Mouse (Mus musculus): ENCODE measurements around the gene Cldn20. TPM values are rescaled to one million over a fixed set of nuclear protein-coding genes. Genes with fewer than 3 reads are reported as not detected.

The Cldn20 gene
- polyA plus RNA-seq, 1 experiment, result not detected

DNA sequence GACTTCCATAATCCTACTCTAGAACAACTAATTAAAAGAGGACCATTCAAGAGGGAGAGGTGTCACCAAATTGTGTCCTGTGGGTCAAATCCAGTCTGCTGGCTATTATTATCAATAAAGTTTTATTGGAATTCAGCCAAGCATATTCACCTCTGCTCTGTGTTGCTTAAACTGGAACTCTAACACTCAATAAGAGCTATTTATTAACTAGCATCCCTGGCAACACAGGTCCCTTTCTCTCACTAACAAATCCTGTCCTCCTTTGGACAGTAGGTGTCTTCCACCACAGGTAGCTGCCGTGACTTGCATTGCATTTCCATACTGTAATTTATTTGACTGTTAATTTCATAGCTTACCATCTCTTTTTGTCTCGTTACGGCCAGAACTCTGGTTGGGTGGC lies 36.3 kb upstream of the Cldn20 start:
- no peaks in the 10 kb centered on the region for H3K9me3 ChIP-seq
- H3K4me1 ChIP-seq, result peaks cover 6% of the 10 kb centered on the region; the same call in 1 of the 2 replicates
- TF ChIP-seq GATA1 (IDR thresholded peaks at IDR 0.05; ENCODE audit: borderline replicate concordance, low read length), result no peak
- TF ChIP-seq FLI1 (IDR thresholded peaks at IDR 0.05; ENCODE audit: low read length), result no peak
- H3K27me3 ChIP-seq (replicated peaks), result peaks cover 7% of the 10 kb centered on the region
- no peak overlapping the region for H3K4me3 ChIP-seq (replicated peaks)
- no peaks in the 10 kb centered on the region for H3K36me3 ChIP-seq (replicated peaks; ENCODE audit: low read length)

GRCm38 (mm10) chr17:3498086-3498485 lies 34.3 kb upstream of the Cldn20 start:
- no peaks in the 10 kb centered on the region for H3K36me3 ChIP-seq (replicated peaks; ENCODE audit: low read length)
- TF ChIP-seq FLI1 (IDR thresholded peaks at IDR 0.05; ENCODE audit: low read length) (no peak), GATA1 (IDR thresholded peaks at IDR 0.05; ENCODE audit: borderline replicate concordance, low read length) (no peak)

DNA sequence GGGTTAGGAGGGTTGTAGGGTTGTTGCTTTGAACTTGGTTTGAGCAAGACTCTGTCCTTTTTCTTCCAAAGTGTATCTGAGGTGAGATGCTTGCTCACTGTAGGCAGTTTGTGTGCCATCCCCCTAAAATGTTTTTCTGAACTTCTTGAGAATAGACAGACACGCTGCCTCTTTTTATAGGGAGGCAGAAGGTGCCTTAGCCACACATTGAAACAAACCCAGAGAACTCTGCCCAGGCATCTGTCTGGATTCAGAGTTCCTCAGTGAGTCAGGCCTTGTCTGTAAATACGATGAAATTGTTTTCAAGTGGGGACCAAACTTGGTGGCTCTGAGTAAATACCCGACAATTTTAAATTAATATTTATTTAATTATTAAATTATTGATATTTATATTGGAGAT lies 33.8 kb upstream of the Cldn20 start:
- Histone ChIP-seq H3K9me3 (no peaks in the 10 kb centered on the region), H3K36me3 (replicated peaks; ENCODE audit: low read length) (no peaks in the 10 kb centered on the region), H3K27me3 (replicated peaks) (peaks cover 8% of the 10 kb centered on the region), H3K4me1 (peaks cover 4% of the 10 kb centered on the region; the same call in 1 of the 2 replicates), H3K4me3 (replicated peaks) (no peak overlapping the region)
- no peak for TF ChIP-seq GATA1 (IDR thresholded peaks at IDR 0.05; ENCODE audit: borderline replicate concordance, low read length)

More at GRCm38 (mm10) chr17:3498086-3498485, 34.3 kb upstream of the Cldn20 start:
- no peak overlapping the region for H3K4me3 ChIP-seq (replicated peaks)
- peaks cover 7% of the 10 kb centered on the region for H3K27me3 ChIP-seq (replicated peaks)
- no peaks in the 10 kb centered on the region for H3K9me3 ChIP-seq
- peaks cover 4% of the 10 kb centered on the region; the same call in 1 of the 2 replicates for H3K4me1 ChIP-seq

GRCm38 (mm10) chr17:3499468-3499867 lies 32.9 kb upstream of the Cldn20 start:
- TF ChIP-seq GATA1 (IDR thresholded peaks at IDR 0.05; ENCODE audit: borderline replicate concordance, low read length) (no peak), FLI1 (IDR thresholded peaks at IDR 0.05; ENCODE audit: low read length) (no peak)
- H3K36me3 ChIP-seq (replicated peaks; ENCODE audit: low read length), result no peaks in the 10 kb centered on the region
- H3K27me3 ChIP-seq (replicated peaks), result peaks cover 11% of the 10 kb centered on the region
- H3K9me3 ChIP-seq, result no peaks in the 10 kb centered on the region
- H3K4me1 ChIP-seq, result peaks cover 4% of the 10 kb centered on the region; the same call in 1 of the 2 replicates
- H3K4me3 ChIP-seq (replicated peaks), result no peak overlapping the region

DNA sequence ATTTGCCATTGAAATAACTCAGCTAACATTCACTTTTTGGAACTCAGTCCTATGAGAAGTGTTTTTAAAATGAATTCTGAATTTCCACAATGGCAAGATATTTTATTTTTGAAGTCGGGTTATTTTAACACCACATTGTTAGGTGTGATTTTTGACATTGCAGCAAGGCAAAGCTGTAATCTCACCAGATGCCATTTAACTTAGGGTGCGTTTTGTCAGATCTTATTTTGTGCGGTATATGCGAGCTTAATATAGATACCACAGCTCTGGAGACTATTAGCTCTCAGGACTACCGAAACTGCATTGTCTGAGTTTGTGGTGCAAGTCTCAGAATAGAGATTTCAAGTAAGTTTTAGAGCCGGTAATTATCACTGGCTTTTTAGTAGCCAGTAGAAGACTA lies 32.3 kb upstream of the Cldn20 start:
- Histone ChIP-seq H3K27me3 (replicated peaks) (peaks cover 13% of the 10 kb centered on the region), H3K4me3 (replicated peaks) (no peak overlapping the region), H3K4me1 (peaks cover 4% of the 10 kb centered on the region; the same call in 1 of the 2 replicates), H3K9me3 (no peaks in the 10 kb centered on the region), H3K36me3 (replicated peaks; ENCODE audit: low read length) (no peaks in the 10 kb centered on the region)
- TF ChIP-seq FLI1 (IDR thresholded peaks at IDR 0.05; ENCODE audit: low read length), result no peak
- no peak for TF ChIP-seq GATA1 (IDR thresholded peaks at IDR 0.05; ENCODE audit: borderline replicate concordance, low read length)

DNA sequence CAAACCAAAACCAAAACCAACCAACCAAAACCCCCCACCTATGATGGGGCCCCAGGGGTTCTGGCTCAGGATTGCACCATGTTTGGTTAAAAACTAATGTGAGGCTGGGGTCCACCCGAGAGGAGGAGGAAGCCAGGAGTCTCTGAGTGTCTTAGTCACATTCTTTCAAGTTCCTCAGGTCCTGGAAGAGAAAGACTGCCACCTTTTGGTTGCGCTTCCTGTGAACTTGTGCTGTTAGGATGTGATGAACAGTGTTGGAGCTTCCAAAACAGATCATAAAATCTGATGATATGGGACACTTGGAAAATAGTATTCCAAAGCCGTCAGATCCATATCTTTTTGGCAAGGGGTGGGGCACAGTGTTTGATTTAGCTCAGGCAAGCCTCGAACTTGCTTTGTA lies 31.4 kb upstream of the Cldn20 start:
- Histone ChIP-seq H3K4me1 (no peaks in the 10 kb centered on the region), H3K4me3 (replicated peaks) (no peak overlapping the region), H3K9me3 (no peaks in the 10 kb centered on the region), H3K27me3 (replicated peaks) (peaks cover 10% of the 10 kb centered on the region), H3K36me3 (replicated peaks; ENCODE audit: low read length) (no peaks in the 10 kb centered on the region)
- TF ChIP-seq FLI1 (IDR thresholded peaks at IDR 0.05; ENCODE audit: low read length) (no peak), GATA1 (IDR thresholded peaks at IDR 0.05; ENCODE audit: borderline replicate concordance, low read length) (no peak)

GRCm38 (mm10) chr17:3505711-3506110 lies 26.6 kb upstream of the Cldn20 start:
- H3K9me3 ChIP-seq, result no peaks in the 10 kb centered on the region
- TF ChIP-seq FLI1 (IDR thresholded peaks at IDR 0.05; ENCODE audit: low read length), result no peak
- TF ChIP-seq GATA1 (IDR thresholded peaks at IDR 0.05; ENCODE audit: borderline replicate concordance, low read length), result no peak
- H3K36me3 ChIP-seq (replicated peaks; ENCODE audit: low read length), result no peaks in the 10 kb centered on the region
- H3K4me1 ChIP-seq, result peaks cover 3% of the 10 kb centered on the region; the same call in 1 of the 2 replicates
- H3K4me3 ChIP-seq (replicated peaks), result no peak overlapping the region
- H3K27me3 ChIP-seq (replicated peaks), result peaks cover 9% of the 10 kb centered on the region

GRCm38 (mm10) chr17:3506508-3506907 lies 25.8 kb upstream of the Cldn20 start:
- H3K4me1 ChIP-seq, result peaks cover 3% of the 10 kb centered on the region; the same call in 1 of the 2 replicates
- no peaks in the 10 kb centered on the region for H3K9me3 ChIP-seq
- TF ChIP-seq GATA1 (IDR thresholded peaks at IDR 0.05; ENCODE audit: borderline replicate concordance, low read length) (no peak), FLI1 (IDR thresholded peaks at IDR 0.05; ENCODE audit: low read length) (no peak)
- H3K27me3 ChIP-seq (replicated peaks), result peaks cover 9% of the 10 kb centered on the region
- no peaks in the 10 kb centered on the region for H3K36me3 ChIP-seq (replicated peaks; ENCODE audit: low read length)
- no peak overlapping the region for H3K4me3 ChIP-seq (replicated peaks)

DNA sequence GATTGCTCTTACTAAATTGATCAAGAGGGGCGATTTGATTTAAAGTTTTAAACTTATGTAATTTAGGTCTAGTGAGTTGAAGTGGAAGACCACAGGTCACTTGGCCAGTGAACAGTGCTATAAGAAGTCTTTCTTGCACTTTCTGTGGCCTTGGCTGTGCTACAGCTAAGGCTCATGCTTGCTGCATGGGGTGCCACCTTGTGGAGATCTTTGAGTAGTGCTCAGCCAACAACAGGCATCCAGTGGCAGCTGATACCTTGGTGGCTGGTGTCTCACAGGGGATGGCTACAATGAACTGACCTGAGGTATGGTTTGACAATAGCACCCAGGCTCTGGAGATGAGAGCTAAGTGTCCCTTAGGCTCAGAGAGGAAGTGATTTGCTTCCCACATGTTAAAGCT lies 22.5 kb upstream of the Cldn20 start:
- H3K36me3 ChIP-seq (replicated peaks; ENCODE audit: low read length), result peaks cover 4% of the 10 kb centered on the region
- TF ChIP-seq GATA1 (IDR thresholded peaks at IDR 0.05; ENCODE audit: borderline replicate concordance, low read length), result no peak
- TF ChIP-seq FLI1 (IDR thresholded peaks at IDR 0.05; ENCODE audit: low read length), result no peak

DNA sequence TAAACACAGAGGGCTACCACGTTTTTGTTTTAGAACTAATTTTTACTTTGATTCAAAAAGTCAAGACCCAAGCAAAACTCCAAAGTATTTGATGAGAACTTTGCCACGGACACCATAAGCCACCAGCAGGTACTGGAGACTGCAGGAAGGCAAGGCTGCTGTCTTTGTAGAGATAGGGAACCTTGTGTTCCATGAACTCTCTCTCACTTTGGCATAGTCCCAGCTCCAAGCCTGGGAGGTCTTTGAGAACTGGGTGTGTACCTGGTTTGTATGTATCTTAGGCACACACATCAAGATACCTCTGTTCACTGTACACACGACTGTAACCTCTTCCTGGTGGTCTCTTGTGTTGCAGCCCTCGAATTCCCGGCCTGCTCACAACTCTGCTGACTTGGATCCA lies 18.0 kb upstream of the Cldn20 start:
- TF ChIP-seq FLI1 (IDR thresholded peaks at IDR 0.05; ENCODE audit: low read length) (no peak), GATA1 (IDR thresholded peaks at IDR 0.05; ENCODE audit: borderline replicate concordance, low read length) (no peak)
- H3K9me3 ChIP-seq, result no peaks in the 10 kb centered on the region
- peaks cover 19% of the 10 kb centered on the region for H3K36me3 ChIP-seq (replicated peaks; ENCODE audit: low read length)
- peaks cover 3% of the 10 kb centered on the region; the same call in 1 of the 2 replicates for H3K4me1 ChIP-seq
- no peaks in the 10 kb centered on the region for H3K27me3 ChIP-seq (replicated peaks)
- no peak overlapping the region for H3K4me3 ChIP-seq (replicated peaks)

More for the DNA sequence above, 22.5 kb upstream of the Cldn20 start:
- Histone ChIP-seq H3K27me3 (replicated peaks) (peaks cover 4% of the 10 kb centered on the region), H3K4me1 (peaks cover 3% of the 10 kb centered on the region; the same call in 1 of the 2 replicates), H3K9me3 (no peaks in the 10 kb centered on the region), H3K4me3 (replicated peaks) (no peak overlapping the region)

DNA sequence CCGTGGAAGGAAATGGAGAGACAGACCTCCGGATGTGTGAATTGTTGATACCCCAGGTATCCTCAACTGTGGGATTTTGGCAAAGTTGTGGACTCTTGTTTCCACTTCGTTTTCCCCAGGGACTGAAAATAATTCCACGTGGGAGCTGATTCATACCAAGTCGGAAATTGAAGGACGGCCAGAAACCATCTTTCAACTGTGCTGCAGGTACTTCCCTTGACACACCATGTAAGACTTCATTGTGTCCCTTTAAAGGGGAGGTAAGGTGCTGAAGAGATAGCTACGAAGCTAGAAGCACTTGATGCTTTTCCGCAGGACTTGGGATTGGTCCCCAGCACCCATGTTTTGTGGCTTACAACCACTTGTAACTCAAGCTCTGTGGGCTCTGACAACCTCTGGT lies 16.5 kb upstream of the Cldn20 start:
- Histone ChIP-seq H3K9me3 (no peaks in the 10 kb centered on the region), H3K36me3 (replicated peaks; ENCODE audit: low read length) (peaks cover 29% of the 10 kb centered on the region), H3K27me3 (replicated peaks) (no peaks in the 10 kb centered on the region), H3K4me1 (no peaks in the 10 kb centered on the region; the same call in none of the 2 replicates), H3K4me3 (replicated peaks) (no peak overlapping the region)
- TF ChIP-seq GATA1 (IDR thresholded peaks at IDR 0.05; ENCODE audit: borderline replicate concordance, low read length), result no peak
- no peak for TF ChIP-seq FLI1 (IDR thresholded peaks at IDR 0.05; ENCODE audit: low read length)
